Mouse (Mus musculus) retina, postnatal 1 day (tissue): ENCODE data around the gene Jam3.

Experiments
- DNase-seq: peaks from one replicate; pipeline ENCODE4 v3.0.0-alpha.2; 2012

The Jam3 gene

GRCm38 (mm10) chr9:27154763-27155530, at the start of gene Jam3:
TSS of gene Jam3 (minus strand) at chr9:27155421.
- DNase-seq = peak; percentile 98

- DNase-seq = peak; percentile 48
Measured at GRCm38 (mm10) chr9:27204201-27204600, 49.0 kb upstream of the Jam3 start.

GRCm38 (mm10) chr9:27203134-27203533, 47.9 kb upstream of the Jam3 start:
- DNase-seq = peak; percentile 95

GRCm38 (mm10) chr9:27201472-27202219, 46.4 kb upstream of the Jam3 start:
- DNase-seq = no peak

GRCm38 (mm10) chr9:27193592-27194080, 38.4 kb upstream of the Jam3 start:
- DNase-seq = peak; percentile 42

GRCm38 (mm10) chr9:27192761-27193591, 37.8 kb upstream of the Jam3 start:
- DNase-seq = no peak

- DNase-seq = peak; percentile 89
Measured at GRCm38 (mm10) chr9:27192001-27192760, 37.0 kb upstream of the Jam3 start.

- DNase-seq = peak; percentile 73
Measured at GRCm38 (mm10) chr9:27191501-27191981, 36.3 kb upstream of the Jam3 start.

- no peak for DNase-seq
Measured at GRCm38 (mm10) chr9:27190461-27190860, 35.2 kb upstream of the Jam3 start.

- no peak for DNase-seq
Measured at GRCm38 (mm10) chr9:27189306-27189705, 34.1 kb upstream of the Jam3 start.

- DNase-seq = no peak
Measured at GRCm38 (mm10) chr9:27188677-27189241, 33.5 kb upstream of the Jam3 start.

- peak; percentile 24 for DNase-seq
Measured at GRCm38 (mm10) chr9:27185820-27186219, 30.6 kb upstream of the Jam3 start.

GRCm38 (mm10) chr9:27182087-27182486, 26.9 kb upstream of the Jam3 start:
- no peak for DNase-seq

- DNase-seq = no peak
Measured at GRCm38 (mm10) chr9:27180492-27180891, 25.3 kb upstream of the Jam3 start.

GRCm38 (mm10) chr9:27178935-27179334, 23.7 kb upstream of the Jam3 start:
- no peak for DNase-seq

- DNase-seq = peak; percentile 87
Measured at GRCm38 (mm10) chr9:27176154-27176553, 20.9 kb upstream of the Jam3 start.

- DNase-seq = no peak
Measured at GRCm38 (mm10) chr9:27175682-27176081, 20.5 kb upstream of the Jam3 start.

GRCm38 (mm10) chr9:27175241-27175640, 20.0 kb upstream of the Jam3 start:
- DNase-seq = no peak

GRCm38 (mm10) chr9:27174079-27174478, 18.9 kb upstream of the Jam3 start:
- DNase-seq = peak; percentile 95

GRCm38 (mm10) chr9:27173646-27174045, 18.4 kb upstream of the Jam3 start:
- DNase-seq = no peak

GRCm38 (mm10) chr9:27172839-27173238, 17.6 kb upstream of the Jam3 start:
- DNase-seq = no peak

- no peak for DNase-seq
Measured at GRCm38 (mm10) chr9:27170726-27171125, 15.5 kb upstream of the Jam3 start.
